Mouse (Mus musculus) stomach, embryonic 15.5 days (tissue): Measurements from ENCODE around the gene Kcnh4. TPM values are rescaled to one million over a fixed set of nuclear protein-coding genes. Genes with fewer than 3 reads are reported as not detected.
A peak's percentile ranks its signal among the peaks of the same experiment; 100 is the strongest.

Experiments
- ATAC-seq: fragments of 200-750 bp; cut with Nextera tagmentation; 2 replicates; pipeline ENCODE4 v1.8.0; 2017; ENCODE audit warnings: low read depth, moderate number of reproducible peaks, moderate TSS enrichment; ENCODE audit not compliant: insufficient read depth, low FRiP score
- H3K27ac ChIP-seq: fragments of 300-500 bp; sonication (generic); 2 replicates; pipeline ENCODE4 v1.5.1; 2015; ENCODE audit warnings: mild to moderate bottlenecking, inconsistent platforms
- H3K27me3 ChIP-seq: fragments of 300-500 bp; sonication (generic); replicated peaks from 2 replicates; pipeline ENCODE4 v1.6.1; 2015; ENCODE audit warnings: inconsistent platforms
- H3K36me3 ChIP-seq: fragments of 300-500 bp; sonication (generic); 2 replicates; pipeline ENCODE4 v1.6.1; 2015; ENCODE audit warnings: inconsistent platforms
- H3K4me1 ChIP-seq: fragments of 300-500 bp; sonication (generic); 2 replicates; pipeline ENCODE4 v1.6.1; 2015; ENCODE audit warnings: inconsistent platforms
- H3K4me2 ChIP-seq: fragments of 300-500 bp; sonication (generic); 2 replicates; pipeline ENCODE4 v1.6.1; 2015; ENCODE audit warnings: mild to moderate bottlenecking, inconsistent platforms
- H3K4me3 ChIP-seq: fragments of 300-500 bp; sonication (generic); replicated peaks from 2 replicates; pipeline ENCODE4 v1.5.1; 2015; ENCODE audit warnings: inconsistent platforms
- H3K9ac ChIP-seq: fragments of 300-500 bp; sonication (generic); 2 replicates; pipeline ENCODE4 v1.6.1; 2015; ENCODE audit warnings: inconsistent platforms
- H3K9me3 ChIP-seq: fragments of 300-500 bp; sonication (generic); 2 replicates; pipeline ENCODE4 v1.6.1; 2016; ENCODE audit warnings: inconsistent platforms
- WGBS: fragments of 180-500 bp; shearing (Covaris S2); methylation state at CpG from one replicate; pipeline ENCODE4 v1.1.7; 2015; 5-methylcytosine and 5-hydroxymethylcytosine counted together
- polyA plus RNA-seq: library from polyadenylated mRNA; unstranded; fragments of >200 nt; fragmentation: Nextera tagmentation; extraction: Ambion mirVana; gene quantifications from 2 replicates; pipeline ENCODE4 v1.2.1, GENCODE M21; 2015

The Kcnh4 gene
- polyA plus RNA-seq, 1 experiment from 2014 or later = 0.27 TPM

- Histone ChIP-seq H3K4me1 (peaks cover 29% of the 10 kb centered on the region), H3K9me3 (no peaks in the 10 kb centered on the region), H3K27me3 (no peaks in the 10 kb centered on the region), H3K27ac (0 out of 2 replicates have a peak overlapping the region, but pooled peaks have one; percentile 70), H3K4me2 (peak overlapping the region; percentile 57), H3K36me3 (peaks cover 24% of the 10 kb centered on the region), H3K4me3 (peak overlapping the region; percentile 30), H3K9ac (no peak overlapping the region)
- no peak for ATAC-seq
- 47% methylated on average over 6 of the region's 6 CpGs for WGBS
Observed at GRCm38 (mm10) chr11:100714534-100714915, 45.2 kb downstream of the Kcnh4 start.

GRCm38 (mm10) chr11:100713735-100714533 lies 45.8 kb downstream of the Kcnh4 start, which contains the start of gene Hspb9:
Gene Hspb9 (plus strand): TSS chr11:100713850.
- Histone ChIP-seq H3K36me3 (peaks cover 30% of the 10 kb centered on the region), H3K4me2 (peak within 1 kb of the TSS; percentile 80), H3K27ac (peak within 1 kb of the TSS; percentile 70), H3K4me1 (peaks cover 29% of the 10 kb centered on the region), H3K9me3 (no peaks in the 10 kb centered on the region), H3K4me3 (peak within 1 kb of the TSS; percentile 30), H3K9ac (no peak within 1 kb of the TSS), H3K27me3 (no peaks in the 10 kb centered on the region)
- 0 out of 2 replicates have a peak, but pooled peaks have one; percentile 23 for ATAC-seq
- 9% methylated on average over 38 of the region's 38 CpGs for WGBS

GRCm38 (mm10) chr11:100713174-100713573 lies 46.6 kb downstream of the Kcnh4 start:
- Histone ChIP-seq H3K27me3 (no peaks in the 10 kb centered on the region), H3K27ac (peak overlapping the region; percentile 70), H3K36me3 (peaks cover 33% of the 10 kb centered on the region), H3K9ac (no peak overlapping the region), H3K4me1 (peaks cover 29% of the 10 kb centered on the region), H3K4me3 (peak overlapping the region; percentile 30; the same call in 1 of the 2 replicates), H3K4me2 (peak overlapping the region; percentile 57), H3K9me3 (no peaks in the 10 kb centered on the region)
- 75% methylated on average over 4 of the region's 4 CpGs for WGBS
- ATAC-seq = no peak

- Histone ChIP-seq H3K4me3 (peak within 1 kb of the TSS; percentile 99), H3K27ac (peak within 1 kb of the TSS; percentile 78), H3K9me3 (no peaks in the 10 kb centered on the region), H3K27me3 (no peaks in the 10 kb centered on the region), H3K4me1 (peaks cover 29% of the 10 kb centered on the region), H3K36me3 (peaks cover 41% of the 10 kb centered on the region), H3K9ac (peak within 1 kb of the TSS; percentile 98), H3K4me2 (peak within 1 kb of the TSS; percentile 80)
- 3% methylated on average over 41 of the region's 48 CpGs for WGBS
- peak; percentile 81 for ATAC-seq
Observed at GRCm38 (mm10) chr11:100711783-100712615, 47.7 kb downstream of the Kcnh4 start, which contains the start of gene Kat2a. Gene Kat2a (minus strand): TSS chr11:100712465.

- 77% methylated on average over 4 of the region's 4 CpGs for WGBS
- Histone ChIP-seq H3K9ac (no peak overlapping the region), H3K27ac (no peak overlapping the region), H3K4me1 (peaks cover 29% of the 10 kb centered on the region), H3K27me3 (no peaks in the 10 kb centered on the region), H3K4me3 (no peak overlapping the region), H3K4me2 (peak overlapping the region; percentile 80; the same call in 1 of the 2 replicates), H3K9me3 (no peaks in the 10 kb centered on the region), H3K36me3 (peaks cover 42% of the 10 kb centered on the region)
- no peak for ATAC-seq
Observed at GRCm38 (mm10) chr11:100710977-100711376, 48.8 kb downstream of the Kcnh4 start.

- Histone ChIP-seq H3K27me3 (no peaks in the 10 kb centered on the region), H3K9me3 (no peaks in the 10 kb centered on the region), H3K36me3 (peaks cover 45% of the 10 kb centered on the region), H3K4me1 (peaks cover 29% of the 10 kb centered on the region), H3K4me3 (no peak overlapping the region), H3K27ac (no peak overlapping the region), H3K9ac (no peak overlapping the region), H3K4me2 (no peak overlapping the region)
- no peak for ATAC-seq
- 88% methylated on average over 15 of the region's 15 CpGs for WGBS
Observed at GRCm38 (mm10) chr11:100710528-100710927, 49.2 kb downstream of the Kcnh4 start.

GRCm38 (mm10) chr11:100709201-100709810 lies 50.4 kb downstream of the Kcnh4 start:
- no peak overlapping the region for H3K4me2 ChIP-seq
- H3K4me1 ChIP-seq = peaks cover 29% of the 10 kb centered on the region
- H3K9me3 ChIP-seq = no peaks in the 10 kb centered on the region
- H3K36me3 ChIP-seq = peaks cover 50% of the 10 kb centered on the region
- no peak overlapping the region for H3K27ac ChIP-seq
- no peak overlapping the region for H3K4me3 ChIP-seq
- ATAC-seq = no peak
- no peak overlapping the region for H3K9ac ChIP-seq
- WGBS = 90% methylated on average over 9 of the region's 9 CpGs
- H3K27me3 ChIP-seq = no peaks in the 10 kb centered on the region

- ATAC-seq = no peak
- H3K36me3 ChIP-seq = peaks cover 48% of the 10 kb centered on the region
Observed at GRCm38 (mm10) chr11:100705095-100705747, 54.5 kb downstream of the Kcnh4 start.

GRCm38 (mm10) chr11:100703851-100704531 lies 55.8 kb downstream of the Kcnh4 start, which contains the start of gene Dhx58:
Gene Dhx58 (minus strand): TSS chr11:100704271.
- Histone ChIP-seq H3K27me3 (no peaks in the 10 kb centered on the region), H3K4me1 (peaks cover 8% of the 10 kb centered on the region), H3K4me3 (no peak within 1 kb of the TSS), H3K9ac (no peak within 1 kb of the TSS), H3K9me3 (no peaks in the 10 kb centered on the region), H3K4me2 (peak within 1 kb of the TSS; percentile 46; the same call in 1 of the 2 replicates), H3K27ac (0 out of 2 replicates have a peak within 1 kb of the TSS, but pooled peaks have one; percentile 38), H3K36me3 (peaks cover 39% of the 10 kb centered on the region)
- no peak for ATAC-seq
- 62% methylated on average over 7 of the region's 7 CpGs for WGBS

More at GRCm38 (mm10) chr11:100705095-100705747, 54.5 kb downstream of the Kcnh4 start:
- Histone ChIP-seq H3K9me3 (no peaks in the 10 kb centered on the region), H3K4me2 (no peak overlapping the region), H3K9ac (no peak overlapping the region), H3K4me3 (no peak overlapping the region), H3K27ac (no peak overlapping the region), H3K4me1 (peaks cover 8% of the 10 kb centered on the region), H3K27me3 (no peaks in the 10 kb centered on the region)
- 90% methylated on average over 23 of the region's 23 CpGs for WGBS

GRCm38 (mm10) chr11:100703366-100703765 lies 56.4 kb downstream of the Kcnh4 start:
- Histone ChIP-seq H3K27me3 (no peaks in the 10 kb centered on the region), H3K9ac (no peak overlapping the region), H3K4me2 (peak overlapping the region; percentile 46; the same call in 1 of the 2 replicates), H3K36me3 (peaks cover 33% of the 10 kb centered on the region), H3K4me3 (no peak overlapping the region), H3K27ac (no peak overlapping the region), H3K4me1 (peaks cover 8% of the 10 kb centered on the region), H3K9me3 (no peaks in the 10 kb centered on the region)
- no peak for ATAC-seq
- WGBS = 64% methylated on average over 11 of the region's 11 CpGs
